Mouse (Mus musculus) CH12.LX (cell line): ENCODE results near the gene Sec22c.

Experiments
- CTCF ChIP-seq, 2 experiments: IDR thresholded peaks in 1 of 2; conservative IDR thresholded peaks in 1 of 2; 2 replicates each; pipeline ENCODE4 v1.5.1; 2011 to 2012; ENCODE audit warnings: low read depth in 2 of 2, low read length in 2 of 2, improper control_type of control experiment in 1 of 2, inconsistent platforms in 1 of 2, mild to moderate bottlenecking in 1 of 2, moderate library complexity in 1 of 2
- E2F4 ChIP-seq: IDR thresholded peaks from 2 replicates; pipeline ENCODE4 v1.6.1; 2011; ENCODE audit warnings: low read depth, low read length, improper control_type of control experiment; ENCODE audit not compliant: insufficient replicate concordance
- ELF1 ChIP-seq: IDR thresholded peaks from 2 replicates; pipeline ENCODE4 v1.6.1; 2014; ENCODE audit warnings: low read depth, mild to moderate bottlenecking, inconsistent platforms, low read length, improper control_type of control experiment
- MAFK ChIP-seq: IDR thresholded peaks from 2 replicates; pipeline ENCODE4 v1.6.1; 2011; ENCODE audit warnings: low read length, improper control_type of control experiment; ENCODE audit not compliant: insufficient replicate concordance
- MAX ChIP-seq: IDR thresholded peaks from 2 replicates; pipeline ENCODE4 v1.6.1; 2011; ENCODE audit warnings: low read length, improper control_type of control experiment
- POLR2AphosphoS2 ChIP-seq: IDR thresholded peaks from 2 replicates; pipeline ENCODE4 v1.6.1; 2011; ENCODE audit warnings: low read depth, low read length, improper control_type of control experiment
- SMC3 ChIP-seq: IDR thresholded peaks from 2 replicates; pipeline ENCODE4 v1.6.1; 2011; ENCODE audit warnings: low read depth, low read length, improper control_type of control experiment
- UBTF ChIP-seq: IDR thresholded peaks from 2 replicates; pipeline ENCODE4 v1.6.1; 2012; ENCODE audit warnings: low read depth, mild to moderate bottlenecking, inconsistent platforms, low read length, improper control_type of control experiment, moderate library complexity

- TF ChIP-seq SMC3 (no peak), UBTF (no peak), MAFK (no peak), CTCF (conservative IDR thresholded peaks at IDR 0.05 in 1 of 2, IDR thresholded peaks at IDR 0.05 in 1 of 2; ENCODE audit: low read depth in 2 of 2, low read length in 2 of 2) (no peak), MAX (no peak), ELF1 (no peak), E2F4 (no peak), POLR2AphosphoS2 (no peak)
Measured at GRCm38 (mm10) chr9:121647026-121647425, 58.3 kb downstream of the Sec22c start.
